15 mouse cellular contexts compared by ENCODE assay signal in genomic region chr3:123187370-123188124, GRCm38 (mm10). TPM values are rescaled to one million over a fixed set of nuclear protein-coding genes. Genes with fewer than 3 reads are reported as not detected.
DNase-seq lines count a peak whose midpoint lies in the region; ATAC-seq and TF ChIP-seq lines count a peak whose summit lies in the region.
"Had no signal": no experiment of that assay in that cellular context is flagged by ENCODE, and none has a peak within 500 bp of the region (broad histone marks: within the 10 kb centered on the region; RNA-seq: fewer than 3 reads in every experiment).

No protein-coding gene starts in this region.

- no peak for TF ChIP-seq CTCF in lung, postnatal 0 days (IDR thresholded peaks at IDR 0.05)

- peak; percentile 39 for DNase-seq in lung, postnatal 0 days (ENCODE audit: low spot score)
- no peak for DNase-seq in lung, postnatal 10 days
- no peak for DNase-seq in embryo, embryonic 10.5 days (ENCODE audit: low spot score)
- no peak for DNase-seq in urinary bladder, postnatal 14 days (ENCODE audit: low spot score)
- DNase-seq: adrenal gland, adult 8-10 months; kidney, postnatal 14 days had no signal

- no peak overlapping the region for H3K4me3 ChIP-seq in heart, embryonic 15.5 days
- no peak overlapping the region for H3K4me3 ChIP-seq in heart, embryonic 12.5 days
- no peak overlapping the region for H3K4me3 ChIP-seq in lung, postnatal 0 days (ENCODE audit: low read depth, low read length)
- no peak overlapping the region for H3K4me3 ChIP-seq in embryonic facial prominence, embryonic 15.5 days (replicated peaks)
- no peak overlapping the region for H3K4me3 ChIP-seq in limb, embryonic 15.5 days
- H3K4me3 ChIP-seq: forebrain, embryonic 12.5 days; liver, embryonic 15.5 days; megakaryocyte, embryonic 14.5 days had no signal

- no peaks in the 10 kb centered on the region for H3K36me3 ChIP-seq in heart, embryonic 15.5 days
- H3K36me3 ChIP-seq in heart, embryonic 12.5 days: no peaks in the 10 kb centered on the region
- H3K36me3 ChIP-seq in lung, postnatal 0 days (ENCODE audit: insufficient read depth, low read length): no peaks in the 10 kb centered on the region
- H3K36me3 ChIP-seq in embryonic facial prominence, embryonic 15.5 days: no peaks in the 10 kb centered on the region
- no peaks in the 10 kb centered on the region for H3K36me3 ChIP-seq in limb, embryonic 15.5 days
- H3K36me3 ChIP-seq: forebrain, embryonic 12.5 days; liver, embryonic 15.5 days had no signal

- no peaks in the 10 kb centered on the region for H3K9me3 ChIP-seq in heart, embryonic 15.5 days (replicated peaks)
- no peaks in the 10 kb centered on the region for H3K9me3 ChIP-seq in heart, embryonic 12.5 days (replicated peaks)
- no peaks in the 10 kb centered on the region for H3K9me3 ChIP-seq in lung, postnatal 0 days (ENCODE audit: low read length)
- no peaks in the 10 kb centered on the region for H3K9me3 ChIP-seq in embryonic facial prominence, embryonic 15.5 days (replicated peaks)
- H3K9me3 ChIP-seq in limb, embryonic 15.5 days: no peaks in the 10 kb centered on the region
- H3K9me3 ChIP-seq: forebrain, embryonic 12.5 days; liver, embryonic 15.5 days had no signal

- TF ChIP-seq EP300 in lung, postnatal 0 days (IDR thresholded peaks at IDR 0.05): no peak

- H3K27me3 ChIP-seq in heart, embryonic 15.5 days: no peaks in the 10 kb centered on the region
- no peaks in the 10 kb centered on the region for H3K27me3 ChIP-seq in heart, embryonic 12.5 days (replicated peaks)
- H3K27me3 ChIP-seq in lung, postnatal 0 days (replicated peaks; ENCODE audit: insufficient read depth, low read length): no peaks in the 10 kb centered on the region
- no peaks in the 10 kb centered on the region for H3K27me3 ChIP-seq in embryonic facial prominence, embryonic 15.5 days
- no peaks in the 10 kb centered on the region for H3K27me3 ChIP-seq in limb, embryonic 15.5 days
- H3K27me3 ChIP-seq: CH12.LX; forebrain, embryonic 12.5 days; liver, embryonic 15.5 days; megakaryocyte, embryonic 14.5 days; Patski had no signal

- no peak overlapping the region for H3K9ac ChIP-seq in heart, embryonic 15.5 days
- H3K9ac ChIP-seq in heart, embryonic 12.5 days: no peak overlapping the region
- H3K9ac ChIP-seq in lung, postnatal 0 days (replicated peaks; ENCODE audit: low read depth): no peak overlapping the region
- H3K9ac ChIP-seq in embryonic facial prominence, embryonic 15.5 days: no peak overlapping the region
- no peak overlapping the region for H3K9ac ChIP-seq in limb, embryonic 15.5 days
- H3K9ac ChIP-seq: forebrain, embryonic 12.5 days; liver, embryonic 15.5 days had no signal

- WGBS in heart, embryonic 15.5 days: 67% methylated on average over 15 of the region's 15 CpGs
- WGBS in heart, embryonic 12.5 days: 69% methylated on average over 15 of the region's 15 CpGs
- 68% methylated on average over 15 of the region's 15 CpGs for whole genome bisulfite sequencing in lung, postnatal 0 days
- 36% methylated on average over 15 of the region's 15 CpGs for WGBS in embryonic facial prominence, embryonic 15.5 days
- WGBS in limb, embryonic 15.5 days: 56% methylated on average over 15 of the region's 15 CpGs

- no peak overlapping the region for H3K4me2 ChIP-seq in heart, embryonic 15.5 days
- H3K4me2 ChIP-seq in heart, embryonic 12.5 days: no peak overlapping the region
- no peak overlapping the region for H3K4me2 ChIP-seq in lung, postnatal 0 days (replicated peaks; ENCODE audit: low read depth, low read length)
- peak overlapping the region; percentile 26; the same call in 1 of the 2 replicates for H3K4me2 ChIP-seq in embryonic facial prominence, embryonic 15.5 days (replicated peaks)
- no peak overlapping the region for H3K4me2 ChIP-seq in limb, embryonic 15.5 days
- H3K4me2 ChIP-seq: forebrain, embryonic 12.5 days; liver, embryonic 15.5 days had no signal

- peaks cover 6% of the 10 kb centered on the region; the same call in 1 of the 2 replicates for H3K4me1 ChIP-seq in heart, embryonic 15.5 days (replicated peaks)
- H3K4me1 ChIP-seq in heart, embryonic 12.5 days (replicated peaks): peaks cover 8% of the 10 kb centered on the region
- H3K4me1 ChIP-seq in lung, postnatal 0 days (ENCODE audit: insufficient read depth, low read depth, low read length): no peaks in the 10 kb centered on the region
- peaks cover 19% of the 10 kb centered on the region for H3K4me1 ChIP-seq in embryonic facial prominence, embryonic 15.5 days
- H3K4me1 ChIP-seq in limb, embryonic 15.5 days: peaks cover 6% of the 10 kb centered on the region; the same call in 1 of the 2 replicates
- H3K4me1 ChIP-seq: forebrain, embryonic 12.5 days; liver, embryonic 15.5 days had no signal

- ATAC-seq in heart, embryonic 15.5 days (replicated peaks; ENCODE audit: insufficient number of reproducible peaks, insufficient read depth, low FRiP score, low read depth): no peak
- no peak for ATAC-seq in heart, embryonic 12.5 days (ENCODE audit: insufficient number of reproducible peaks, low FRiP score)
- ATAC-seq in lung, postnatal 0 days: no peak
- no peak; the same call in 1 of the 2 replicates for ATAC-seq in embryonic facial prominence, embryonic 15.5 days (ENCODE audit: insufficient number of reproducible peaks, low FRiP score, low TSS enrichment, low read depth)
- ATAC-seq in limb, embryonic 15.5 days (ENCODE audit: insufficient number of reproducible peaks, low FRiP score, low TSS enrichment, low read depth): no peak
- ATAC-seq: Patski had no signal

- peak overlapping the region; percentile 32 for H3K27ac ChIP-seq in heart, embryonic 15.5 days
- H3K27ac ChIP-seq in heart, embryonic 12.5 days (ENCODE audit: poor library complexity, severe bottlenecking): no peak overlapping the region
- no peak overlapping the region for H3K27ac ChIP-seq in lung, postnatal 0 days (ENCODE audit: low read length)
- H3K27ac ChIP-seq in embryonic facial prominence, embryonic 15.5 days (replicated peaks): peak overlapping the region; percentile 83
- peak overlapping the region; percentile 63 for H3K27ac ChIP-seq in limb, embryonic 15.5 days
- H3K27ac ChIP-seq: forebrain, embryonic 12.5 days; liver, embryonic 15.5 days had no signal

RNA-seq across cellular contexts. Expression of gene Synpo2, which starts 48.4 kb away (rescaled TPM):
- polyA plus RNA-seq in heart, embryonic 15.5 days (2015; fragmentation: Nextera tagmentation; extraction: Ambion mirVana): 11.9 and 15.1 TPM in 2 replicates
- polyA plus RNA-seq in heart, embryonic 12.5 days (2016; fragmentation: Nextera tagmentation; extraction: Ambion mirVana): 23.7 and 26.8 TPM in 2 replicates
- polyA plus RNA-seq in lung, postnatal 0 days (2015; fragmentation: Nextera tagmentation; extraction: Ambion mirVana): 2.2 and 2.4 TPM in 2 replicates
- polyA plus RNA-seq in embryonic facial prominence, embryonic 15.5 days (2015; fragmentation: Nextera tagmentation; extraction: Ambion mirVana): 6.9 and 9.2 TPM in 2 replicates
- 4.5 and 8.9 TPM in 2 replicates for polyA plus RNA-seq in limb, embryonic 15.5 days (2015; fragmentation: Nextera tagmentation; extraction: Ambion mirVana)

Comparison
In these comparisons a context has a peak if more than half of its experiments do, and no peak if none do; other contexts are left out.
1. H3K27ac ChIP-seq: peak in heart, embryonic 15.5 days (single experiment), embryonic facial prominence, embryonic 15.5 days (single experiment) and limb, embryonic 15.5 days (single experiment); none in heart, embryonic 12.5 days (single experiment) and lung, postnatal 0 days (single experiment).